Mouse (Mus musculus) spleen, adult 2 months (tissue): ENCODE data around the gene Teddm1b. TPM values are rescaled to one million over a fixed set of nuclear protein-coding genes. Genes with fewer than 3 reads are reported as not detected.

Experiments used
- DNase-seq, 2 experiments: peaks; one replicate each; pipeline versions ENCODE4 v3.0.0 to v3.0.0-alpha.2; 2012 to 2021; ENCODE audit warnings: low spot score in 2 of 2, low read depth in 1 of 2
- H3K27ac ChIP-seq: fragments of 200-500 bp; 2 replicates; pipeline ENCODE4 v1.5.1; 2012; ENCODE audit warnings: low read length, inconsistent platforms; ENCODE audit not compliant: insufficient read depth
- H3K27me3 ChIP-seq: fragments of 200-500 bp; 2 replicates; pipeline ENCODE4 v1.6.1; 2012; ENCODE audit warnings: mild to moderate bottlenecking, moderate library complexity, low read length, inconsistent platforms; ENCODE audit not compliant: control insufficient read depth, insufficient read depth
- H3K36me3 ChIP-seq: fragments of 200-500 bp; 2 replicates; pipeline ENCODE4 v1.6.1; 2012; ENCODE audit warnings: mild to moderate bottlenecking, low read length, inconsistent platforms; ENCODE audit not compliant: control insufficient read depth, insufficient read depth
- H3K4me1 ChIP-seq: fragments of 200-500 bp; 2 replicates; pipeline ENCODE4 v1.6.1; 2011; ENCODE audit warnings: inconsistent platforms; ENCODE audit not compliant: control insufficient read depth, insufficient read depth, insufficient read length
- H3K4me3 ChIP-seq: fragments of 200-500 bp; 2 replicates; pipeline ENCODE4 v1.5.1; 2011; ENCODE audit warnings: mild to moderate bottlenecking, inconsistent platforms; ENCODE audit not compliant: insufficient read depth, insufficient read length; ENCODE audit errors: extremely low read depth
- CTCF ChIP-seq: fragments of 200-500 bp; IDR thresholded peaks from 2 replicates; pipeline ENCODE4 v1.5.1; 2011; ENCODE audit warnings: mild to moderate bottlenecking, inconsistent platforms; ENCODE audit not compliant: insufficient read depth, insufficient read length, insufficient replicate concordance; ENCODE audit errors: extremely low read depth
- POLR2A ChIP-seq: fragments of 200-500 bp; IDR thresholded peaks from 2 replicates; pipeline ENCODE4 v1.6.1; 2011; ENCODE audit warnings: low read depth, low read length, inconsistent platforms
- WGBS: fragments of 180-500 bp; shearing (Covaris S2); methylation state at CpG from one replicate; pipeline ENCODE4 v1.1.7; 2018; 5-methylcytosine and 5-hydroxymethylcytosine counted together
- polyA plus RNA-seq: library from polyadenylated mRNA; depleted of rRNA; stranded (reverse); fragments of >200 nt; gene quantifications from 2 replicates; pipeline ENCODE4 v1.2.3, GENCODE M21; 2012

Teddm1b gene
- polyA plus RNA-seq, 1 experiment, result not detected

GRCm38 (mm10) chr1:153894979-153895378, 20.8 kb downstream of the Teddm1b start:
- H3K36me3 ChIP-seq, result no peaks in the 10 kb centered on the region
- no peaks in the 10 kb centered on the region for H3K4me1 ChIP-seq
- TF ChIP-seq CTCF (peak; percentile 71; the same call in 1 of the 2 replicates), POLR2A (no peak)
- no peaks in the 10 kb centered on the region for H3K27me3 ChIP-seq
- 38% methylated on average over 5 of the region's 5 CpGs for WGBS
- H3K4me3 ChIP-seq, result no peak overlapping the region
- H3K27ac ChIP-seq, result no peak overlapping the region
- DNase-seq, result peak; percentile 41 to 57

GRCm38 (mm10) chr1:153897196-153897595, 23.1 kb downstream of the Teddm1b start:
- no peak overlapping the region for H3K27ac ChIP-seq
- no peaks in the 10 kb centered on the region for H3K27me3 ChIP-seq
- DNase-seq, result no peak
- no peaks in the 10 kb centered on the region for H3K36me3 ChIP-seq
- peaks cover 6% of the 10 kb centered on the region; the same call in 1 of the 2 replicates for H3K4me1 ChIP-seq
- WGBS, result 94% methylated on average over 8 of the region's 8 CpGs
- TF ChIP-seq POLR2A (no peak), CTCF (no peak)
- no peak overlapping the region for H3K4me3 ChIP-seq

DNA sequence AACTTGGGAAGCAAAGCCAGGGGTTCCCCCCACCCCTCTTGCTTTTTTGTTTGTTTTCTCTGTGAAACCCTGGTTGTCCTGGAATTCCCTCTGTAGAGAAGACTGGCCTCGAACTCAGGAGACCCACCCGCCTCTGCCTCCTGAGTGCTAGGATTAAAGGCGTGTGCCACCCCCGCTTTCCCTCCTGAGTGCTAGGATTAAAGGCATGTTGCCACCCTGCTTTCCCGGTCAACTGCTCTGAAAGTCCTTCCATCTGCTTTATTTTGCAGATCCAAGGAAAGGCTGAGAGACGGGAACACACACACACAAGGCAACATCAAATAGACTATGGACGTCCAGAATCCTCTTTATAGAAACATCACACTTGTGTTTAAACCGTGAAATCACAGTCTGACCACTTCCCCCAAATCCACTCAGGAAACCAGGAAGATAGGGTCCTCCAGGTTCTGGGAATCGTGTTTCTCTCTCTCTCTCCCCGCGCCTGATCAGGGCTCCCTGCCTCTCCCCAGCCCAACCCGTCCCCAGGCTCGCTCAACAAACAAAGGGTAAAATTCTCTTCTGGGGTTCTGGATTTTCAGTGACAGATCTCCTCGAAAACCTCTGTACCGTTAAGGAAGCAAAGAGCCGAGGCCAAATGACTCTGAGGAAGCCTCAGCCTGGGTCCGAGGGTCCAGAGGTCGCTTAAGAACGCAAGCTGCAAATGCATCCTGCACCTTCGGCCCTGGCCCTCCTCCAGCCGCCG, 25.0 kb downstream of the Teddm1b start:
- Histone ChIP-seq H3K4me1 (peaks cover 6% of the 10 kb centered on the region; the same call in 1 of the 2 replicates), H3K36me3 (peaks cover 12% of the 10 kb centered on the region), H3K27me3 (no peaks in the 10 kb centered on the region), H3K4me3 (peak overlapping the region; percentile 87), H3K27ac (peak overlapping the region; percentile 61)
- WGBS, result 23% methylated on average over 22 of the region's 22 CpGs
- TF ChIP-seq POLR2A (no peak), CTCF (no peak)
- DNase-seq, result no peak

GRCm38 (mm10) chr1:153899731-153900380, 25.7 kb downstream of the Teddm1b start, which contains the start of the genes Glul and Teddm2:
Glul (plus strand) TSS chr1:153899944.
Teddm2 (minus strand) TSS chr1:153900228.
- TF ChIP-seq CTCF (no peak), POLR2A (peak; percentile 99)
- Histone ChIP-seq H3K4me1 (peaks cover 6% of the 10 kb centered on the region; the same call in 1 of the 2 replicates), H3K27me3 (no peaks in the 10 kb centered on the region), H3K27ac (peak within 1 kb of the TSS; percentile 87), H3K4me3 (peak within 1 kb of the TSS; percentile 87), H3K36me3 (peaks cover 18% of the 10 kb centered on the region)
- under 1% methylated on average over 51 of the region's 51 CpGs for WGBS
- DNase-seq, result peak; percentile 88 to 95

DNA sequence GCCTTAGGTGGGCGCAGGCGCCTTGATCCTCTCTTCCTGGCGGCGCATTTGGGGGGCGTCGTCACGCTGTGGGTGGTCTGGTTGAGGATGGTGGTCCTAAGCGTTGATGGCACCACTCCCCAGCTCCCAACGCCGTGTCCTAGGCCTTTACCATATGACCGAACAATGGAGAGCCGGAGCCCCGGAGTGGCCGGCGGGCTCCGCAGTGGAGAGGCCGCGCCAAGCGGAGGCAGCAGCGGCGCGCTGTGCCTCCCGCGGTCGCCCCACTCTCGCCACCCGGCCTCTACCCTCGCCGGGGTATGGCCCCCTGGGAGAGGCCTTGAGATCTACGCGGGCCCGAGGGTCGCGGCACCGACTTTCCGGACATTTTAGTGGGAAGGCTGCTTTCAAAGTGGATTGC, 26.2 kb downstream of the Teddm1b start:
- WGBS, result under 1% methylated on average over 36 of the region's 36 CpGs
- DNase-seq, result peak in 1 of 2 experiments; percentile 19

DNA sequence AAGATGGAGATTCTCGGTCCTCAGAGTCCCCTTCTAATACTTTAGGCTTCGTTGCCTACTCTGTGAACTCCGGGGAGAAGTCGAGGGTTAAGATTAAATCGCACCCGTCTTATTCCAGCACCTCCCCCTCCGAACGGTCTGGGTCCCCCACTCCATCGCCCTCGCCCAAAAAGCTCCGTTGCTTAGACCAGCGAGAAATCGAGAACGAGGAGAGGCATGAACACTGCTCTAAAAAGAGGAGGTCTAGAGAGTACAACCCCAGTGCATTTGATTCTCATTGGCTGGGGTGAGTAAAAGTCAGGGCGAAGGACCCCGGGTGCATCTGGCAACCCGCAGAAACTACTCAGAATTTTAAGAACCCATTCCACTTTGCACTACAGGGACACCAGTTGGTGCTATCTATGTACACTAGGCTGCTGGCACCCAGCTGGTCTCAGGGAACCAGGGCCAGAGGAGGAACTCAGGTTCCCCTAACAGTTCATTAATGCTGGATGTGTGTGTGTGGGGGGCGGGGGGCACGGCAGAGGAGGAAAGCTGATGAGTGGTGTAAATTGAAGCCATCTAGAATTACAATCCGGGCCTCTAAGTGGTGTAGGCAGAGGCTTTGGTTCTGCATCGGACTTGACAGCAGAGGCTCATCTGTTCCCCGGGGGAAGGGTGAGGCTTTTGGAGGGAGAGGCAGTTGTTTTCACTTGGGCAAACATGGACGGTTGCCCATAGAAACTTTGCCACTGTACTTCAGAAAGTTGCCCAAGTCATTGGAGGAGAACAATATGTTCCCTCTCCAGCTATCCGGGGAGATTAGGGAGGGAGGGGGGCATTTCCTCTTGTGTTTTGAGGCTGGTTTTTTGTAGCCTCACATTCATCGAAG, 26.9 kb downstream of the Teddm1b start:
- Histone ChIP-seq H3K27ac (peak overlapping the region; percentile 87), H3K36me3 (peaks cover 27% of the 10 kb centered on the region), H3K4me1 (peaks cover 6% of the 10 kb centered on the region; the same call in 1 of the 2 replicates), H3K27me3 (no peaks in the 10 kb centered on the region), H3K4me3 (peak overlapping the region; percentile 87)
- TF ChIP-seq CTCF, result no peak
- TF ChIP-seq POLR2A, result no peak
- 2% methylated on average over 25 of the region's 25 CpGs for WGBS
- no peak for DNase-seq

More for the DNA sequence above, 26.2 kb downstream of the Teddm1b start:
- Histone ChIP-seq H3K27ac (peak overlapping the region; percentile 87), H3K4me1 (peaks cover 6% of the 10 kb centered on the region; the same call in 1 of the 2 replicates), H3K4me3 (peak overlapping the region; percentile 87), H3K36me3 (peaks cover 23% of the 10 kb centered on the region), H3K27me3 (no peaks in the 10 kb centered on the region)
- no peak for TF ChIP-seq POLR2A
- TF ChIP-seq CTCF, result no peak
